Mouse (Mus musculus) splenic B cell, adult 2 months (primary cell): ENCODE measurements around the gene Tuba4a.

Source experiments
- DNase-seq: peaks from one replicate; pipeline ENCODE4 v3.0.0-alpha.2; 2011; ENCODE audit warnings: low read depth, low spot score
- H3K27me3 ChIP-seq: 2 replicates; pipeline ENCODE4 v1.6.1; 2012; ENCODE audit warnings: mild to moderate bottlenecking, low read length, moderate library complexity, mixed read lengths; ENCODE audit not compliant: control insufficient read depth, poor library complexity, insufficient read depth, severe bottlenecking
- H3K36me3 ChIP-seq: 2 replicates; pipeline ENCODE4 v1.6.1; 2012; ENCODE audit warnings: mild to moderate bottlenecking, low read length, moderate library complexity, mixed read lengths; ENCODE audit not compliant: control insufficient read depth, poor library complexity, insufficient read depth, severe bottlenecking

Gene Tuba4a

GRCm38 (mm10) chr1:75210136-75211087 lies 9.3 kb downstream of the Tuba4a start, which contains the start of the genes Glb1l and Stk16:
Gene Glb1l (minus strand): TSS chr1:75210813.
Gene Stk16 (plus strand): TSS chr1:75210838.
- Histone ChIP-seq H3K36me3 (peaks cover 10% of the 10 kb centered on the region; the same call in 1 of the 2 replicates), H3K27me3 (no peaks in the 10 kb centered on the region)
- DNase-seq: peak; percentile 97

GRCm38 (mm10) chr1:75208967-75209678 lies 10.5 kb downstream of the Tuba4a start:
- H3K36me3 ChIP-seq: peaks cover 2% of the 10 kb centered on the region; the same call in 1 of the 2 replicates
- DNase-seq: no peak
- H3K27me3 ChIP-seq: no peaks in the 10 kb centered on the region

- Histone ChIP-seq H3K36me3 (peaks cover 4% of the 10 kb centered on the region; the same call in 1 of the 2 replicates), H3K27me3 (no peaks in the 10 kb centered on the region)
- no peak for DNase-seq
Observed at GRCm38 (mm10) chr1:75201236-75201635, 18.4 kb downstream of the Tuba4a start.

- DNase-seq: peak; percentile 52
- Histone ChIP-seq H3K27me3 (no peaks in the 10 kb centered on the region), H3K36me3 (peaks cover 2% of the 10 kb centered on the region; the same call in 1 of the 2 replicates)
Observed at GRCm38 (mm10) chr1:75192452-75192851, 27.2 kb downstream of the Tuba4a start.

- no peaks in the 10 kb centered on the region for H3K27me3 ChIP-seq
- DNase-seq: peak; percentile 97
- H3K36me3 ChIP-seq: peaks cover 2% of the 10 kb centered on the region
Observed at GRCm38 (mm10) chr1:75191622-75192402, 27.9 kb downstream of the Tuba4a start, which contains the start of the genes Ankzf1 and Atg9a. Gene Ankzf1 (plus strand): TSS chr1:75192151. Gene Atg9a (minus strand): TSS chr1:75192196.

GRCm38 (mm10) chr1:75191258-75191621 lies 28.4 kb downstream of the Tuba4a start:
- H3K27me3 ChIP-seq: no peaks in the 10 kb centered on the region
- DNase-seq: no peak
- peaks cover 2% of the 10 kb centered on the region for H3K36me3 ChIP-seq

GRCm38 (mm10) chr1:75190577-75190976 lies 29.1 kb downstream of the Tuba4a start:
- no peak for DNase-seq
- Histone ChIP-seq H3K36me3 (peaks cover 2% of the 10 kb centered on the region), H3K27me3 (no peaks in the 10 kb centered on the region)

- no peak for DNase-seq
- H3K27me3 ChIP-seq: no peaks in the 10 kb centered on the region
- H3K36me3 ChIP-seq: peaks cover 2% of the 10 kb centered on the region
Observed at GRCm38 (mm10) chr1:75187914-75188483, 31.7 kb downstream of the Tuba4a start.

- Histone ChIP-seq H3K36me3 (peaks cover 2% of the 10 kb centered on the region), H3K27me3 (no peaks in the 10 kb centered on the region)
- DNase-seq: no peak
Observed at GRCm38 (mm10) chr1:75187126-75187525, 32.5 kb downstream of the Tuba4a start.

GRCm38 (mm10) chr1:75185495-75185894 lies 34.2 kb downstream of the Tuba4a start:
- no peak for DNase-seq
- Histone ChIP-seq H3K27me3 (no peaks in the 10 kb centered on the region), H3K36me3 (peaks cover 2% of the 10 kb centered on the region)

- no peaks in the 10 kb centered on the region; the same call in none of the 2 replicates for H3K36me3 ChIP-seq
- no peaks in the 10 kb centered on the region for H3K27me3 ChIP-seq
- DNase-seq: no peak
Observed at GRCm38 (mm10) chr1:75182160-75182559, 37.5 kb downstream of the Tuba4a start.

GRCm38 (mm10) chr1:75181377-75181870 lies 38.2 kb downstream of the Tuba4a start:
- H3K27me3 ChIP-seq: no peaks in the 10 kb centered on the region
- no peaks in the 10 kb centered on the region; the same call in none of the 2 replicates for H3K36me3 ChIP-seq
- DNase-seq: no peak

- no peaks in the 10 kb centered on the region for H3K27me3 ChIP-seq
- no peak for DNase-seq
- no peaks in the 10 kb centered on the region; the same call in none of the 2 replicates for H3K36me3 ChIP-seq
Observed at GRCm38 (mm10) chr1:75180741-75181140, 38.9 kb downstream of the Tuba4a start.
